Mouse (Mus musculus) neural tube, embryonic 15.5 days (tissue): Measurements from ENCODE around the gene Fam20a. TPM values are rescaled to one million over a fixed set of nuclear protein-coding genes. Genes with fewer than 3 reads are reported as not detected.
A peak's percentile ranks its signal among the peaks of the same experiment; 100 is the strongest.

ENCODE experiments used
- ATAC-seq: fragments of 200-750 bp; cut with Nextera tagmentation; 2 replicates; pipeline ENCODE4 v1.8.0; 2017; ENCODE audit warnings: mild to moderate bottlenecking, moderate TSS enrichment, moderate library complexity; ENCODE audit not compliant: low FRiP score
- H3K27ac ChIP-seq: fragments of 300-500 bp; sonication (generic); replicated peaks from 2 replicates; pipeline ENCODE4 v1.5.1; 2015; ENCODE audit warnings: mild to moderate bottlenecking, inconsistent platforms
- H3K27me3 ChIP-seq: fragments of 300-500 bp; sonication (generic); replicated peaks from 2 replicates; pipeline ENCODE4 v1.6.1; 2015; ENCODE audit warnings: inconsistent platforms
- H3K36me3 ChIP-seq: fragments of 300-500 bp; sonication (generic); 2 replicates; pipeline ENCODE4 v1.6.1; 2015; ENCODE audit warnings: inconsistent platforms
- H3K4me1 ChIP-seq: fragments of 300-500 bp; sonication (generic); 2 replicates; pipeline ENCODE4 v1.6.1; 2015; ENCODE audit warnings: inconsistent platforms
- H3K4me2 ChIP-seq: fragments of 300-500 bp; sonication (generic); 2 replicates; pipeline ENCODE4 v1.6.1; 2015; ENCODE audit warnings: inconsistent platforms, mild to moderate bottlenecking, moderate library complexity
- H3K4me3 ChIP-seq: fragments of 300-500 bp; sonication (generic); replicated peaks from 2 replicates; pipeline ENCODE4 v1.5.1; 2015; ENCODE audit warnings: mild to moderate bottlenecking, inconsistent platforms
- H3K9ac ChIP-seq: fragments of 300-500 bp; sonication (generic); replicated peaks from 2 replicates; pipeline ENCODE4 v1.6.1; 2015; ENCODE audit warnings: mild to moderate bottlenecking, inconsistent platforms
- H3K9me3 ChIP-seq: fragments of 300-500 bp; sonication (generic); replicated peaks from 2 replicates; pipeline ENCODE4 v1.6.1; 2016; ENCODE audit warnings: inconsistent platforms
- WGBS: fragments of 180-500 bp; shearing (Covaris S2); methylation state at CpG from one replicate; pipeline ENCODE4 v1.1.7; 2015; ENCODE audit warnings: mixed read lengths; 5-methylcytosine and 5-hydroxymethylcytosine counted together
- polyA plus RNA-seq: library from polyadenylated mRNA; unstranded; fragments of >200 nt; fragmentation: Nextera tagmentation; extraction: Ambion mirVana; gene quantifications from 2 replicates; pipeline ENCODE4 v1.2.1, GENCODE M21; 2015

The Fam20a gene
- polyA plus RNA-seq, 1 experiment from 2014 or later: 8.0 TPM

DNA sequence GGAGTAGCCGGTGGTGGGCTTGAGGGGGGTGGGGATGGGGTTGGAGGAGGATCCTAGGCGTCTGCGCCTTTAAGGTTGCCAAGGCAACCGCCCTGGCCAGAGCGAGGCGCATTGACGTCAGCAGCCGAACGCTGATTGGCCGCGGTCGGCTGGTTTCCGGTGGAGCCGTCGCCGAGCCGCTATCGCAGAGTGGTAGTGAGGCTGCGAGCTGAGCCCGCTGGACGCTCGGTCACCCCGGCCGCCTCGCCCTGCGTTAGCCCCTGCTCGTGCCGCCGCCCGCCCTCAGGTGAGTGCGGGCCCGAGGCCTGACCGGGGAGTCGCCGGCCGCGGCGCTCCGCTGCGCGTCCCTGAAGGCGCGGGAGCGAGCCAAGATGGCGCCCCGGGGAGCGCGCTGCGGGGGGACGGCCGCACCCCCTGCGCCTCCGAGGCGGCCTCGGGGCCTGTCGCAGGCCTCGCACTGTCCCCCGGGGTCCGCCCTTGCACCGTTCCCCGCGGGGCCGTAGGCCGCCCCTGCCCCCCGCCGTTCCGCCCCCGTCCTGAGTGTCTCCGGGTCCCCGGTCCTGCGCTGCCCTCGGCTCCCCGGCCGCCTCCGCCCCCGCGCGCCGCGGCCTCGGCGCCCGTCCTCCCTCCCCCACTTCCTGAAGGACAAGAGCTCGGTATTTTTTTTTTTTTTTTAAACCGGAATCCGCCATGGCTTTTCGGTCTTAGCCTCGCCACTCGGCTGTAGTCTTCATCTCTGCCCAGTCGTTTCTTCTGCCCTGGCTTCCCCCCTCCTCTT, 71.1 kb downstream of the Fam20a start:
- H3K27me3 ChIP-seq: no peaks in the 10 kb centered on the region
- H3K4me3 ChIP-seq: peak overlapping the region; percentile 89
- H3K27ac ChIP-seq: peak overlapping the region; percentile 98
- peak overlapping the region; percentile 96 for H3K9ac ChIP-seq
- H3K4me1 ChIP-seq: peaks cover 55% of the 10 kb centered on the region
- WGBS: under 1% methylated on average over 61 of the region's 90 CpGs
- H3K9me3 ChIP-seq: no peaks in the 10 kb centered on the region
- peak; percentile 93 for ATAC-seq
- H3K4me2 ChIP-seq: peak overlapping the region; percentile 85
- H3K36me3 ChIP-seq: peaks cover 16% of the 10 kb centered on the region; the same call in 1 of the 2 replicates

DNA sequence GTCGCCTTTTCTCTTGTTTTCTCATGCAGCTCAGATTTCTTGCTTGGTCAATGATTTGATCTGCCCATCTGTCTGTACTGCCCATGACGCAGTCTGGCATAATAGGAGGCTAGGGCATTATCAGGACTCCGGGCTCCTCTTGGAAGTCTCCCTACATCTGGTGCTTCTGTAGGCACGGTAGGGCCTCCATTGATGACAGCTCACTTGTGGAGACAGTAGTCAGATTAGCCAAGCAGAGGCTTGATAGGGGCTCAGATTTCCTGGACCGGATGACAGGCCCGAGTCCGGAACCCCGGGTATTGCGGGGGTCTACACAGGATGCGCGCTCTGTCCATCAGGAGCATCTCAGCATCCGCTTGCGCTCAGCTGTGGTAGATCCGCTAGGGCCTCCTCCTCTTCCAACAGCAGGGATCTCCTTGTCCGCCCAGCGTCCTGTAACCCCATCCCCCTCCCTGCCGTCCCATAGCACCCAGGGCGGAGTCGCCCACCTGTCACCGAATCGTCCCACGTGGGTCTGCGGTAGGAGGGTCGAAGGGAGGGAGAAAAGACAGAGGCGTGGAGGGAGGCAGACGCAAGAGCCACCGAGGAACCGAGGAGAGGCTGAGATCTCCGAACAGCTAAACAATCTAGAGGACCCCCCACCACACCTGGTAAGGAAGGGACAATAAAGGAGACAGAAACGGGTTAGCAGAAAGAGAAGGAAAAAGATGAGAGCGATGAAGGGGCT, 71.9 kb downstream of the Fam20a start:
- Histone ChIP-seq H3K4me2 (peak overlapping the region; percentile 85), H3K27ac (peak overlapping the region; percentile 98), H3K9me3 (no peaks in the 10 kb centered on the region)

DNA sequence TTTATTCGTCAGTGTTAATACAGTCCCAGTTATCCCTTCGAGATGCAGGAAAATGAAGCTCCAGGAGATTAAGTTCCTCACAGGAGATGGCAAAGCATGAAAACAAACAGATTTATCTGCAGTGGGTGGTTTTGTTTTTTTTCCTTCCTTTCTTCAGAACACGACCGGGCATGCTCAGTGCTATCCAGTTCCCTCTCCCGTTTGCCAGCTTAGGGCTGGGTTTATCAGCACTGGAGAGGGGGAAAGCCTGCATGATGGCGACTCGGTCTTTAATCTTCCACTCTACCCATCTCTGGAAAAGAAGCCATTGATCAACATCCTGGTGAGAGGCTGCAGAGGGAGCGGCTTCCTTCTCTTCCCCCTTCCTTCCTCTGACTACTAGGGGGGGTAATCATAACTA, 72.9 kb downstream of the Fam20a start, which contains the start of gene Prkar1a:
Prkar1a (plus strand) TSS at position 200 of the 400 bp plus-strand sequence.
- peak within 1 kb of the TSS; percentile 85 for H3K4me2 ChIP-seq
- no peaks in the 10 kb centered on the region for H3K9me3 ChIP-seq
- H3K27ac ChIP-seq: peak within 1 kb of the TSS; percentile 98
- peaks cover 47% of the 10 kb centered on the region for H3K4me1 ChIP-seq
- WGBS: 22% methylated on average over 8 of the region's 8 CpGs
- ATAC-seq: peak; percentile 10; the same call in 1 of the 2 replicates
- H3K4me3 ChIP-seq: peak within 1 kb of the TSS; percentile 89
- H3K9ac ChIP-seq: peak within 1 kb of the TSS; percentile 96
- no peaks in the 10 kb centered on the region for H3K27me3 ChIP-seq
- 0 out of 2 replicates have a peak, but pooled peaks cover 4% of the 10 kb centered on the region for H3K36me3 ChIP-seq

More for the DNA sequence above, 71.9 kb downstream of the Fam20a start:
- peaks cover 52% of the 10 kb centered on the region for H3K4me1 ChIP-seq
- peak overlapping the region; percentile 96 for H3K9ac ChIP-seq
- H3K4me3 ChIP-seq: peak overlapping the region; percentile 89
- H3K36me3 ChIP-seq: 0 out of 2 replicates have a peak, but pooled peaks cover 9% of the 10 kb centered on the region
- ATAC-seq: peak; percentile 87
- under 1% methylated on average over 31 of the region's 31 CpGs for WGBS
- no peaks in the 10 kb centered on the region for H3K27me3 ChIP-seq

DNA sequence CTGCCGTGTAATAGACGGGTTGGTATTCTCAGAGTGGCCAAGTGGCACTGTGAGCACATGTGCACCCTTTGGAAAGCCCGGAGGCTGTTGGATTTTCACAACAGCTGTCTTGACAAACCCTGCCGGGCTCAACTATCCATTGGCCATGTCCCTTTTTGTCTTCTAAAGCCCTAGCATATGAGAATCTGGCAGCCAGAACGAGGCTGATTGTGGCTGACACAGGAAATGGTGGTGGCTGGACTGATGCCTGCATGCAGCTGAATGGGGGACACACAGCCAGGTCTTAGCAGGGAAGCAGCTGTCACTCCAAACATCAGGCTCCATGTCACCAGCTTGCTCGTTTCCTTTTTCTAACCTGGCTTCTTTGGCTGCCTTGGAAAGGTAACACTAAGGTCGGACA, 73.6 kb downstream of the Fam20a start:
- no peak for ATAC-seq
- Histone ChIP-seq H3K4me2 (peak overlapping the region; percentile 85), H3K27ac (peak overlapping the region; percentile 98), H3K36me3 (no peaks in the 10 kb centered on the region), H3K9me3 (no peaks in the 10 kb centered on the region), H3K4me3 (no peak overlapping the region), H3K27me3 (no peaks in the 10 kb centered on the region), H3K9ac (no peak overlapping the region), H3K4me1 (peaks cover 42% of the 10 kb centered on the region)
- WGBS: 46% methylated on average over 7 of the region's 7 CpGs

DNA sequence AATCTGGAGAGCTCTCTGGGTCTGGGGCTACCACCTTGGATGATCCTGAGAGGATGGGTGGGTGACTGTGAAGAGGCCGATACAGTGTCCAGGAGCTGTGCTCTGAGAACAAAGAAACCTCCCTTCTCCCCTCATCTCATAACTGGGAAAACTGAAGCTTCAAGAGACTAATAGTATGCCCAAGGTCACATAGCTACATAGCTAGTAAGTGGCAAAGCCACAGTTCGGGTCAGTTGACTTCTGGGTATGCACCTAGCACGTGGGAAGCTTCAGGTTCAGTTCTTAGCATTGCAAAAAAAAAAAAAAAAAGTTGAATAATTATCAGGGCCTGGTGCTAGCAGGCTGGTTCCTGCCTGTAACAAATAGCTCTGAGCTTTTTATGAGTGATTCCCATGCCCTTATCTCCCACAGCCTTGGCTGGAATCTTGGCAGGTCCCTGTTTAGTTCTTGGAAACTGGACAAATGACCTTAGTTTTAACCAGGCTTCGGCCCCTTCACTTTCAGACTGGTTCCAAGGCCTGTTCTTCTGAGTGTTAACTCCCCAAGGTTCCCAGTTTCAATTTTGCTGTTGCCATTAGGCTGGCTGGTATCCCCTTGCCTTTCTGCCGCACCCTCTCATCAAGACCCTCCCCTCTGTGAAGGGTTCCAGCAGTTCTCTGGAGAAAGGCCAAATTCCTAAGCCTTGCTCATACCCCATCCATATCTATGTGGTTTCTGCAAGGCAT, 80.4 kb downstream of the Fam20a start:
- no peaks in the 10 kb centered on the region for H3K4me1 ChIP-seq
- WGBS: 80% methylated on average over 5 of the region's 5 CpGs
- ATAC-seq: no peak

DNA sequence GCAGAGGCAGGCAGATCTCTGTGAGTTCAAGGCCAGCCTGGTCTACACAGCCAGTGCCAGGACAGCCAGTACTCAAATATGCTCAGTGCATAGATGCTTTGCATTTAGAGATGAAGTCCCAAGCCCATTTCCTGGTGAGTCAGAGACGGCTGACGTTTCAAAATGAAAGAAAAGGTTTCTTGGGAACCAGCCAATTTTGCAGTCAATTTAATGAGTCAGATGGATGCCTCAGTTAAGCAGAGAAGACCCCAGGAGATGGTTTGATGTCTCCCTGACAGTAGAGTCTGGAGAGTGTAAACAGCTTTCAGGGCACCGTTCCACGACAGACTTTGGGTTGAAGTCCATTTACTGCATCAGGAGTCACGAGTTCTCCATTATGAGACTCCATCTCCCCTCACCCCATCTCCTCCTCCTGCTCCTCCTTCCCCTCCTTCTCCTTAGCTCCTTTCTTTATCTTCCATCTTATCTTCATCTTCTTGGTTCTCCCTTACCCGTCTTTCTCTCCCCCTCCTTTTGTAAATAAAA, 86.1 kb downstream of the Fam20a start:
- no peak overlapping the region for H3K9ac ChIP-seq
- no peak overlapping the region for H3K27ac ChIP-seq
- no peak overlapping the region for H3K4me2 ChIP-seq
- no peaks in the 10 kb centered on the region for H3K4me1 ChIP-seq
- no peak for ATAC-seq
- H3K9me3 ChIP-seq: no peaks in the 10 kb centered on the region
- H3K27me3 ChIP-seq: no peaks in the 10 kb centered on the region
- 63% methylated on average over 6 of the region's 6 CpGs for WGBS
- H3K4me3 ChIP-seq: no peak overlapping the region
- H3K36me3 ChIP-seq: no peaks in the 10 kb centered on the region

More for the DNA sequence above, 80.4 kb downstream of the Fam20a start:
- no peaks in the 10 kb centered on the region for H3K9me3 ChIP-seq
- no peak overlapping the region for H3K4me2 ChIP-seq
- H3K9ac ChIP-seq: no peak overlapping the region
- no peak overlapping the region for H3K4me3 ChIP-seq
- H3K27me3 ChIP-seq: no peaks in the 10 kb centered on the region
- no peaks in the 10 kb centered on the region for H3K36me3 ChIP-seq
- H3K27ac ChIP-seq: no peak overlapping the region

DNA sequence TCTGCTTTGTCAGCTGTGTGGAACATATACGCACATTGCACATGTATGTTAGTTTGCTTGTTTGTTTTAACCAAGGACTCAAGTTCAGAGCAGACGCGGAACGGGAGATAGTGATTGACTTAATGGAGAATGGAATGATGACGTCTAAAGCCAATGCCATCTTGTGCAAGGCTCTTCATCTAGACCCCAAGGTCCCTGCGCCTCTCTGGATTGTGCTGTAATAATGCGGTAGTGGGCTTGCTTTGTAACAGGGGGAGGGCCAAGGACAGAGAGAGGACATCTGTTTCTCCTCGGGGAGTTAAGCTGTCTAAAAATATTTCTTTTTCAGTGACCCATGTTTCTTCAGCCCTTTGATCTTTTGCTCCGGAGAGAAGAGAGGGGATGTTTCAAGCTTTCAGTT, 87.2 kb downstream of the Fam20a start:
- H3K4me1 ChIP-seq: no peaks in the 10 kb centered on the region
- H3K4me2 ChIP-seq: no peak overlapping the region
- ATAC-seq: no peak
- H3K27me3 ChIP-seq: no peaks in the 10 kb centered on the region
- no peak overlapping the region for H3K4me3 ChIP-seq
- 83% methylated on average over 9 of the region's 9 CpGs for WGBS
- H3K36me3 ChIP-seq: no peaks in the 10 kb centered on the region
- no peaks in the 10 kb centered on the region for H3K9me3 ChIP-seq
- H3K27ac ChIP-seq: no peak overlapping the region
- H3K9ac ChIP-seq: no peak overlapping the region

DNA sequence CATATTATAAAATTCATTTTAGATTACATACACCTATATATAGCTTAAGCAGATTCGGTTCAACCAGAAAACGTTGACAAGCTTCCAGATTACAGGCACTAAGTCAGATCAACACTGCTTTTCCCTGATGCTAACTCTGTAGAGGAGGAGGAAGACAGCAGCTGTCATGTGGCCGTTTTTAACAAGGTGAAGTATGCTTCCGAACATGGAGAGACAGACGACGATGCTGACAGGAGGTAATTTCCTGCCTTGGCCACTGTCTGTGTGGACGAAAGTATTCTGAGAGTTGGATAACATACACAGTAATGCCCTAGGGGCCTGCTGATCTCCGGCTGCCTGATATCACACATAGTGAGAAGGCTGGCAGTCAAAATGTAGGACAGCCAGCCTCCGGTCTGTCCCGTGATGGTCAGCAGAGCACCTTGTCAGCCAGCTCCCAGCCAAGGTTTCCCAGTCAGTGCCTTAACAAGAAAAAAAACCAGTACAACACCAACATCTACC, 93.0 kb downstream of the Fam20a start:
- no peaks in the 10 kb centered on the region for H3K36me3 ChIP-seq
- no peak overlapping the region for H3K4me2 ChIP-seq
- H3K4me1 ChIP-seq: no peaks in the 10 kb centered on the region
- no peak for ATAC-seq
- H3K27me3 ChIP-seq: no peaks in the 10 kb centered on the region
- H3K4me3 ChIP-seq: no peak overlapping the region
- no peak overlapping the region for H3K27ac ChIP-seq
- 83% methylated on average over 10 of the region's 10 CpGs for WGBS
- H3K9ac ChIP-seq: no peak overlapping the region
- no peaks in the 10 kb centered on the region for H3K9me3 ChIP-seq

DNA sequence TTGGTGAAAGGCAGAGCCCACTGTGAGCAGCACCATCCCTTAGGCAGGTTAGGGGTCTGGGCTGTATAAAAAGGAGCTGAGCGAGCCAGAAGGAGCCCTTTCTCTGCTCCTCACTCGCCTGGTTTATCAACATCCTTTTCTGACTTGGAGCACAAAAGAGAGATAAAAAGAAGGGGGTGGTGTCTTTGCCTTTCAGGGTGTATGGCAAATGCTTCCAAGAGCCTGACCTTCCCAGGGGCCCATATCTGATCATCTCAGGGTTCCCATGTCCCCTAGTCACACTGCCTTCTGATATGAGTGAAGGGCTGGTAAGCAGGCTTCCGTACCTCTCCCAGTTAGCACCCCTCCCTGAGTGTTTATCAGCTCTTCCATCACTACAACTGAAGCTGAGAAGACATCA, 94.0 kb downstream of the Fam20a start:
- H3K9ac ChIP-seq: no peak overlapping the region
- 92% methylated on average over 3 of the region's 3 CpGs for whole genome bisulfite sequencing
- ATAC-seq: no peak

DNA sequence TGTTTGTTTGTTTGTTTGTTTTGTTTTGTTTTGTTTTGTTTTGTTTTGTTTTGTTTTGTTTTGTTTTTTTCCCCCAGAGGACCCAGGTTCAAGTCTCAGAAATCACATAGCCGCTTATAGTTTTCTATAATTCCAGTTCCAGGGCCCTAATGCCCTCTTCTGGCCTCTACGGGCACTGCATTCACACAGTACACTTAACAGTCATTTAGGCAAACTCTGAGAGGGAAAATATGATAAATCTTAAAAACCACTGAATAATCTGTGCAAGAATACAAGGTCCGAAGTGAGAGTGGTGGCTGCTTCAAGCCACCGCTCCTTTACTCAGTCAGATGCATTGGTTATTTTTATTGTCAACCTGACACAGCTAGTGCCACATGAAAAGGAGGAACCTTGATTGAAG, 94.4 kb downstream of the Fam20a start:
- H3K27me3 ChIP-seq: no peaks in the 10 kb centered on the region
- H3K36me3 ChIP-seq: no peaks in the 10 kb centered on the region
- 87% methylated on average over 4 of the region's 4 CpGs for WGBS
- H3K4me1 ChIP-seq: no peaks in the 10 kb centered on the region
- H3K9me3 ChIP-seq: no peaks in the 10 kb centered on the region
- no peak for ATAC-seq
- no peak overlapping the region for H3K27ac ChIP-seq
- H3K4me2 ChIP-seq: no peak overlapping the region
- no peak overlapping the region for H3K4me3 ChIP-seq
- no peak overlapping the region for H3K9ac ChIP-seq

More for the DNA sequence above, 94.0 kb downstream of the Fam20a start:
- Histone ChIP-seq H3K27me3 (no peaks in the 10 kb centered on the region), H3K4me1 (no peaks in the 10 kb centered on the region), H3K4me2 (no peak overlapping the region), H3K4me3 (no peak overlapping the region), H3K27ac (no peak overlapping the region), H3K9me3 (no peaks in the 10 kb centered on the region), H3K36me3 (no peaks in the 10 kb centered on the region)

DNA sequence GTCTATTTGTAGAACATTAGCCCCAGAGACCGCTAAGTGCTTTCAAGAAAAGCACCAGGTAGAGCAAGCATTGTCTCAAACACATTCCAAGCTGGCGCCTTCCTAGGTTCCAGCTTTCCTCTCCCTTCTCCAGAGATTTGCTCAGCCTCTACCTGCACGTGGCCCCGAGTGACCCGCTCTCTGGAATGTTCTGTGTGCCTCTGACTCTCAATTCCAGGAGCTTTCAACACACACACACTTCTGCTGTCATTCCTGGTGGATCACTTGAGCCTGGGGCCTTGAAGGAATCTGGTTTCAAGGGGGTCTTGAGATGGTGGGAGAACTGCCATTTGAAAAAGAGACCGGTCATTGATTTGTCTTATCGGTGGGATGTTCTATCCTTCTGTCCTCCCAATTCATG, 98.8 kb downstream of the Fam20a start:
- no peaks in the 10 kb centered on the region for H3K9me3 ChIP-seq
- no peak overlapping the region for H3K4me3 ChIP-seq
- no peaks in the 10 kb centered on the region for H3K27me3 ChIP-seq
- H3K4me2 ChIP-seq: no peak overlapping the region
- WGBS: 90% methylated on average over 7 of the region's 7 CpGs
- H3K36me3 ChIP-seq: no peaks in the 10 kb centered on the region
- no peaks in the 10 kb centered on the region for H3K4me1 ChIP-seq
- ATAC-seq: no peak
- no peak overlapping the region for H3K27ac ChIP-seq
- no peak overlapping the region for H3K9ac ChIP-seq
